Mouse (Mus musculus) kidney, postnatal 10 days (tissue): Measurements from ENCODE around the gene 2210017I01Rik.

Experiments
- DNase-seq: peaks from one replicate; pipeline ENCODE4 v3.0.0; 2021; ENCODE audit warnings: mixed read lengths

2210017I01Rik gene

DNA sequence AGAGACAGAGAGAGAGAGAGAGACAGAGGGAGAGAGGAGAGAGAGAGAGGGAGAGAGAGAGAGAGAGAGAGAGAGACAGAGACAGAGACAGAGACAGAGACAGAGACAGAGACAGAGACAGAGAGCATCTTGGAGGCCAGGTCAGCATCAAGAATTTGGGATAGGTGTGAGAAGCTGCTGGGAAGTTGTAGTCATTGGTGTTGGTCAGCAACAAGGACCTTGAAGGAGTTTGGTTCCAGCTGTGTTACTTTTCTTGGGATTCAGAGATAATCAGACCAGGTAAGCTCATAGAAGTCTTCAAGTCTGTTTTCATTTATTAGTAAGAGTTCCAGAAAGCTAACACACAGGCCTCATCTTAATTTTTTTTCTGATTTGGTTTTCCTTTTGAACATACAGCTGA, at the start of gene 2210017I01Rik:
TSS of gene 2210017I01Rik (minus strand) at position 101 of the 400 bp plus-strand sequence.
- DNase-seq, result no peak

- DNase-seq, result no peak
Observed at GRCm38 (mm10) chr3:92656826-92657225, 49.5 kb upstream of the 2210017I01Rik start, which contains the start of gene Lce1b. TSS of gene Lce1b (minus strand) at chr3:92656926.

GRCm38 (mm10) chr3:92648207-92648606, 40.9 kb upstream of the 2210017I01Rik start, which contains the start of gene Lce1a1:
TSS of gene Lce1a1 (minus strand) at chr3:92648307.
- DNase-seq, result no peak

DNA sequence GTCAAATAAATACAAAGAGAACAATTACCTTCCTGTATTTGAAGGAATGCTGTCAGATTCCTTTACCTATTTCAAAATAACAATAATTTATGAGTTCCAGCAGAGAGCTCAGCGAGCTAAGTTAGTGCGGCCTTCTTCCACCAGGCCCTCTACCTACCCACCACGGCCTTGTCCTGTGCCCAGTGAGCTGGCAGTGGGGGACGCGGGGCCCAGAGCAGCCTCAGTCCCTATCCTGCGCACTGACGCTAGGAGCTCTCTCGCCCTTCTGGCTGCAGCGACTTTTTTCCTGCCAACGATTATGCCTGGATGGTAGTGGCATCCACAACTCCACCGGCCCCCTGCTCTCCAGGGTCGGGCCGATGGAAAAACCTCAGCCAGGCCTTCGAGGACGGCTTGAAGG, 32.6 kb upstream of the 2210017I01Rik start:
- DNase-seq, result no peak

- no peak for DNase-seq
Observed at GRCm38 (mm10) chr3:92638653-92638991, 31.3 kb upstream of the 2210017I01Rik start.

DNA sequence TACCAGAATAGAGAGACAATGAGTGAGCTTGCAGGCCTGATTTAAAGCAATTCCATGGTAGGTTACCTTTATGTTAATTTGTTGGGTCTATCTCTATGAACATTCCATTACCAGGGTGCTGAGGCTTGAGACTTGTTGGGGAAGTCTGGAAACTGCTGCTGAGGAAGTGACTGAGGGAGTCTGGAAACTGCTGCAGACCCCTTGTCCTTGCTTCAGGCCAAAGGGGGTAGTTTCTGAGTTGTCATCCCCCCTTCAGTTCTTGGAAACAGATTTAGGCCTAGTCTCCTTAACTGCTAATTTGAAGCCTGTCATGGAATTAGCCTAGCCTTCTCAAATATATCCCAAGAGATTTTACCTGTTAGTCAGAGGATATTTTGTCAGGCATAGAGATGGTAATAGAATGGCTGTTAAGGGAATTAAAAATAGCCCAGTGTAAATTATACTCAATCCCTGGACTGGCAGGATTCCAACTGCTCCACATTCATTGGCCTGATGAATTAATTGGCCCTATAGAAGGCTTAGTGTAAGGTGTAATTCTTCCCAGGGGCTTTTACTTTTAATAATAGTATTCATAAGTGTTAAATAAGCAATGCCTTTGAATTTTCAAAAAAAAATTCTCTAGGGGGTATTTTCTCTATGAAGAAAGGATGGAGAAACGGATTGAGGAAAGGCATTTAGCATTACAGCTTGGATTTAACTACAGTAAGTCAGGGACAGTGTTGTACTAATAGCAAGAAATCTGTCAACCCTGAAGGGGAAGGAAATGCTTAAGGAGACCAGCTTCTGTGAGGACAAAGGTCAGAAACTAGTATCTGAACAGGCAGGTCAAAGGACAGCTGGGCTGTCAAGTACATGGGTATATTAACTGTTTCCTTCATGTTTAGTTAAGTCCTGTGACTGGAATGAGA, 30.7 kb upstream of the 2210017I01Rik start:
- no peak for DNase-seq

DNA sequence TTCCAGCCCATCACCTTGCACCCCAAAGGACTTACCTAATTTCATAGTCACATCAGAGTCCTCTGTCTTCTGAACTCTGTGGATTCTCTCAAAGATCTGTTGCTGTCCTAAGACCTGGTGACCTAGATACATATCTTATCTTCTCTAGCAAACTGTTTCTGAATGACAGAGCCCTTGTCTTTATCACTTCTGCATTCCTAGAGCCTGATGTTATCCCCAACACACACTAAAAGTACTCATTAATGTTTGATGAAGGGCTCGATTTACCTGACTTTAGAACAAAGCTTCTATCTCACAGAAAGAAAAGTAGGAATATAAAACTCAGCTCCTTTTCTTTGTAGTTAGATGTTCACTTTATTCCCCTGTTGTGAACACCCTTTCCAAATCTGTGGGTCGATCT, 14.3 kb upstream of the 2210017I01Rik start, which contains the start of gene Lce6a:
TSS of gene Lce6a (minus strand) at position 101 of the 400 bp plus-strand sequence.
- no peak for DNase-seq

GRCm38 (mm10) chr3:92609804-92610203, 2.5 kb upstream of the 2210017I01Rik start:
- no peak for DNase-seq

DNA sequence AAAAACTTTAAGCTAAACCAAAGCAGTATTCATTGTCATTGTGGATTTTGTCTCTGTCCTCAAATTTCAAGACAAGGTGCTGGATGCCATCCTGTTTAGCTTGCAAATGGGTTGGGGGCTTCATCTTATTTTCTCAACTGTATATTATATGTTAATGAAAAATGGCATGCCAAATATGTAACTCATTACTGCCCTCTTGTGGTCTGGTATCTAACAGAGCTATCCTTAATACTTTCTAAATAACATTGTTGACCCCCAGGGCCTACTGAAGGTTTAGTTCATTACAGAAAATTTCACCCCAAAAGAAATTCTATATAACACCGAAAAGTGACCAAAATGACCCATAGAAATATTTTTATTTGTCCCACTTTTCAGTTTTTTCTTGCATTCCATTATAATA, 5.1 kb downstream of the 2210017I01Rik start:
- no peak for DNase-seq

DNA sequence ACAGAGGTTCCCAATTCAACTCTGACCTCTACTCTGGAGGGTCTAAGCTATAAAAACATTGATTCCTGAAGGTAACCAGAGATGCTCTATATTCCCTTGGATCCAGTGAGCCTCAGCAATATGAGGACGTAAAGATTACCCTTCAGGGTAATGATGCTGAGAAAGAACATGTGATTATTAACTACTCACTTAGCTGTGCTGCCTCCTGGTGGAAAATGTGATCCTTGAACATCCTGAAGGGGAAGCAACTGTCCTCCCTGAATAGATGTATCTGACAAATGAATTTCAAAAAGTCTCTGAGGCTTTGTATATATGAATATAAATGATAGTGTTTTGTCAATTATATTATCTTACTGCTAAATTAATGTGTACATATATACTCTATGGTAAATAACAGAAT, 6.8 kb downstream of the 2210017I01Rik start:
- peak; percentile 10 for DNase-seq

DNA sequence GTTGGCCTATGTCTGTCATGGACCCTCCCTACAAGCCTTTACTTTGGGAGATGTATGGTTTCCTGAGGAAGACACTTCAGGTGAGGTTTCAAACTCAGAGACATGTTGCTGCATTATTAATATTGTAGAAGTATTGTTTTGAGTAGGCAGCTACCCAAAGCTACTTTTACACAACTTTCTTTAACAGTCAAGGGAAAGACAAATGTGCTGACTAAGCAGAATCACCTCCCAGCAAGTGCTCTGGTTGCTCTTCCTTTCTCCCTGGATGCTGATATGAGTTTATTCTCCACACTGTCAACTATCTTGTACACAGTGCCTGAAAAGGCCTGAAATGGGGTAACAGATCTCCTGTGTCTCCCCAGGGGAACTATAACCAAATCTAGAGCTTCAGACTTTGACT, 7.3 kb downstream of the 2210017I01Rik start:
- no peak for DNase-seq

DNA sequence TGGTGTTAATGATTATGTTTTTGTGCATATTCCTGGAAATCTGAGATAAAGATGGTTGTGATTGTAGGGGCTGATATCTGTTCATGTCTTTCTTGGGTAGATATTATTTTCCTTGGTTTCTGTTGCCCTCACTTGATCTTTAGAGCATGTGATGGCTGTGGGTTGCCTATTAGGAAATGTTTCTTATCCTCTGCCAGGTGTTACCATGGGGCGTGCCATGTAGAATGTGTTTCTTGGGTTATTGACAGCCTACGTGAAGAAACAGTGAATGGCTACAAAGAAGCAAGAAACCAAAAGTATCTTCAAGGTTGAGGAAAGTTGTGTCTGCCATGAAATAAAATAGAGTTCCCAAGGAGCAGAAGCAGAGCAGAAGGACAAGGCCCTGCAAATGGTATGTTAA, 8.9 kb downstream of the 2210017I01Rik start:
- no peak for DNase-seq

DNA sequence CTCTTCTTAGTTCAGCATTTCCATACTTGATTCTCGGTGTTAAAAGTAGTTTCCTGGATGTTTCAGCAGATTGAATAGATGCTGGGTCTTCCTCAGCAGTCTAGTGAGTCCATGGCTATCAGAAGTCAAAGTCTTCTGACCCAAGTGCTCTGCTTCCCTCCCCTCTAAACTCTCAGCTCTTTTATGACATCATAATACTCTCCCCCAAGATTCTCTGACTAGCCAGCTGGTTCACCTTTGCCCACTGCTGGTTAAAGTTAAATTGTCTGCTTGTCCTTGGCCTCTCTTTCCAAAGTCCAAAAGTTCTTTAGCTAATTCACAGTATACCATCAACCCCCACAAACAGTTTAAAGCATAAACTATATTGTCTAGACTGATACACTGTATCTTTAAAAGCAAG, 18.4 kb downstream of the 2210017I01Rik start, which contains the start of gene Smcp:
TSS of gene Smcp (minus strand) at position 140 of the 400 bp plus-strand sequence.
- DNase-seq, result no peak

DNA sequence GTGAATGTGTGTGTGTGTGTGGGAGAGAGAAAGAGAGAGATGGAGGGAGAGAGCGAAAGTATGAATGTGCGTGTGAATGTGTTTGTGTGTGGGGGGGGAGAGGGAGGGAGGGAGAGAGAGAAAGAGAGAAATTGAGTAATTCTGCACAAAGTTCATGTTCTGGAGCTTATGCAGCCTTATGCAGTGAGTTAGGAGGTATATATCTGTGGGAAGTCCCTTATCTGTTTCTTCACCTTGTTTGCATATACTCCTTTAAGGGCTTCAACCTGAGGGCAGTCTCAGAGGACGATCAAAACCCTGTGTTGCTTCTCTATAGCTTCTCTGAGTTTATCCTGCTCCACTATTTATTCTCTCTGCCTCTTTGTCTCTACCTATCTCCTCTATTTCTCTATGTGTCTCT, 20.1 kb downstream of the 2210017I01Rik start:
- no peak for DNase-seq

DNA sequence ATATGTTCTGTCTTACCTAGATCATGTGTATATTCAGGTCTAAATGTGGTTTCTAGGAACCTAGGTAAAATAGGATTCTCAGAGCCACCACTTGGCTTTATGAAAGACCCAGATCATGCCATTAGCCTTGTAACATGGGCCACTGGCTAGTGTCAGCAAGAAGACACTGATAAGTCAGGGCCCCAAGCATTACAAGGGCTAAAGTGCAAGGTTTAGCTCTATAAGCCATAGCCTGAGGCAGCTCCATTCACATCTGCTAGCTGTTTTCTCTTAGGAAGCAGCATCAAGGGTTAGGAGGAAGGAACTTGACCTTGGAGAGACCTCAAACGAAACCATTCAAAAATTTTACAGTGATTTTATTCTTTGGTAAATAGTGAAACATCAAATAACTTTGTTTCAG, 22.2 kb downstream of the 2210017I01Rik start:
- no peak for DNase-seq

DNA sequence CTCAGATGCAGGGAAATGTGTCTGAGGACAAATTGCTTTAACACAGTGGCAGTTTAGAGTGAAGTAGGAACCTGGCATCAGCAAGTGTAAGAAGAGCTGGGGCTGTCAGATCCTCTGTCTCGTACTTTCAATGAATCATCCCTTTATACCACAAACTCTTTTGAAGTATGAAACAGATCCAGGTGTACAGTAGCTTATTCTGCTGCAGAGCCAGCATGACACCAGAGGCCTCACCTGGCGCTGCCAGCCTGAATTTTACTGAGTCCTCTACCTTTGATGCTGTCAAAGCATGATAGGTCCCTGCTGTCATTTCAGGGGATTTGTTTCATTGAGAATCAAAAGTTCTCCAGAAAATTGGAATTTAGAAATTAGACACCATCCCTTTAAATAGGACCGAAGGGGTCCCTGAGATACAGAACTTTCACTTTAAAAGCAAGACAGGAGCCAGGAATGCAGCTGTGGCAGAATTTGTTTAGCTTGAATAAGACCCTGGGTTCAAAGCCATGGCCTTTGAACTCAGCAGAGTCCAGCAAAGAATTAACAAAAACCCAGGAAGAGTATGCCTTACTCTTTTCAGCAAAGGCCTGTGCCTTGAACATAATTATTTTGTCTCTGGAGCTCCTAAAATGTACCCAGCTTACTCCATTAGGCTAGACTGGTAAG, 24.0 kb downstream of the 2210017I01Rik start:
- DNase-seq, result no peak

- no peak for DNase-seq
Observed at GRCm38 (mm10) chr3:92579508-92579907, 27.8 kb downstream of the 2210017I01Rik start.

DNA sequence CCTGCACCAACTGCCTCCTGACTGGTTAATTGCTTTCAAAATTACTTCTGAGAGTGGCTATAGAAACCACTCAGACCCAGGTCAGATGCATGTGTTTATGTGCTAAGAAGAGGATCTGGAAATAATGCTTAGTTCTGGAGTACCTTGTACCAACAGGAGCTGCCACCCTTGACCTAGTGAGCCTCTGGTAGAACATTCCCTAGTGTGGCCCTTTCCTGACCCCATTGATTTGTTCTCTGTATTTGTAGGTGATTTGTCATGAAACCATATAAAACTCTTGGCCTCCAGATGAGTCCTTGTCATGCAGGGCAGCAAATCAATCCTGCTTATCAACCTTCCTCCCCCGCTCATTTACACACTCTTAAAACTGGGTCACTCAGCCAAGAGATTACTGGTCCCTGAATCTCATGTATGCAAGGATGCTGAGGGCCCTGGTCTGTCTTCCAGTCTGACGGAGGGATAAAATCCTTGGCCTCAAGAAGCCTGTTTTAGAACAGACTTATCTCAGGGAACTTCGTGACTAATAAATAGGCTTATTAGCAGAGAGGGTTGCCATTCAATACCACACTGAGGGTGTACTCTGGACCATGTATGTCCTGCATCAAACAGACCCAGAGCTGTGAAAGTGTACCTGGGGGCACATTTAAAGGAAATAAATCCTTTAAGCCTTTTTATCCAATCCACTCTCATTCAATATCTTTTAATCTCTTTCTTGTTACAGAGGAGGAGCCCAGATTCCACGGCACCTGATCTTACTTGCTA, 28.5 kb downstream of the 2210017I01Rik start:
- no peak for DNase-seq

DNA sequence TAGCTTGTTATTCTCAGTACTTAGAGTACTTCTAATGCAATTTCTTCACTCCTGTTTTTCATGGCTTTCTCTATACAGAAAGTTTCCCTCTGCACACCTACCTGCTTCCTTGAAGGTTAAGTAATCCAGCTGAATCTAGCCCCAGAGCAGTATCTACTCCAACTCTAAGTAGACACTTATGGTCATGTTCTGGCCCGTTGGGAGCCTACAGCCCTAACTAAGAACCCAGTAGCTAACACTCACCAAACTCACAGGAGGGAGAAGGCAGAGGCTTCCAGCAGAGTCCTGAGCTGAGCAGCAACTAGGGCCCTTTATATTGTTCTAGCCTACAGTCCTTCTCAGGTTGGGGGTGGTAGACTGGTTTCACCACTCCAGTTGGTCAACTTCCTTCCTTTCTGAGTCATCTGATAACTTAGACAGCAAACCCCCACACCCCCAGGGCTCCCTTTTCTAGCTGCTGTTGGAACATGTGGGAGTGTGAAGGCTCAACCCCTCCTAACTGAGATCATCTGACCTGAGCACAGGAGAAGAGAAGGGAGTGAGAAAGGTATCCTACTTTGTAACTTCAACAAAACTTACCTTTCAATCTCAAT, 33.7 kb downstream of the 2210017I01Rik start, which contains the start of gene Ivl:
TSS of gene Ivl (minus strand) at position 287 of the 593 bp plus-strand sequence.
- no peak for DNase-seq

- DNase-seq, result no peak
Observed at GRCm38 (mm10) chr3:92572514-92573155, 34.7 kb downstream of the 2210017I01Rik start.

- DNase-seq, result no peak
Observed at GRCm38 (mm10) chr3:92568752-92569151, 38.5 kb downstream of the 2210017I01Rik start.

DNA sequence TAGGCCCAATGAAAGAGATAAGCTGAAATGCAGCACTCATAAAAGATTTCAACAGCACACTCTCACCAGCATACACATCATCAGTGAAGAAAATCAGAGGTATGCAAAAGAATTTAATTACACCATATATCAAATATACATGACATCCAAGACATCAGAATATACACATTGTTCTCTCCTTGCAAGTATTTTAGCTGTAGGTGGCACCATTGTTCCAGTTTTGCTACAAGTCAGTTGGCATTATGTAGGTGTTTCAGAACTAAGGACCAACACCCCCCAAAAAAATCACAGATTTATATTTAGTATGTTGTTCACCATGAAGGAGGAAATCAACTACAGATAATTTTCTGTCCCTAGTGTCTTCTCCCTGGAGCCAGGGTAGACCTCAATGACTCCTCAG, 41.9 kb downstream of the 2210017I01Rik start:
- DNase-seq, result no peak
